Mouse (Mus musculus) MEL (cell line): ENCODE results near the gene Slc12a6.
A peak's percentile ranks its signal among the peaks of the same experiment; 100 is the strongest.

Experiments used
- BHLHE40 ChIP-seq: IDR thresholded peaks from 2 replicates; pipeline ENCODE4 v1.6.1; 2012; ENCODE audit warnings: low read depth, mild to moderate bottlenecking, inconsistent platforms, low read length, improper control_type of control experiment, borderline replicate concordance
- CTCF ChIP-seq, 3 experiments: IDR thresholded peaks in 2 of 3; conservative IDR thresholded peaks in 1 of 3; 2 replicates each; pipeline ENCODE4 v1.5.1; 2011 to 2012; ENCODE audit warnings: low read length in 3 of 3, low read depth in 2 of 3, mild to moderate bottlenecking in 2 of 3, improper control_type of control experiment in 1 of 3, inconsistent platforms in 1 of 3, mixed read lengths in 1 of 3, moderate library complexity in 1 of 3; ENCODE audit not compliant: control insufficient read depth in 1 of 3, insufficient read depth in 1 of 3, poor library complexity in 1 of 3, severe bottlenecking in 1 of 3
- ELF1 ChIP-seq: IDR thresholded peaks from 2 replicates; pipeline ENCODE4 v1.6.1; 2014; ENCODE audit warnings: low read depth, mild to moderate bottlenecking, inconsistent platforms, low read length, improper control_type of control experiment, moderate library complexity
- EP300 ChIP-seq, 2 experiments: IDR thresholded peaks; 2 replicates each; pipeline ENCODE4 v1.6.1; 2011; ENCODE audit warnings: improper control_type of control experiment in 2 of 2, low read length in 2 of 2, low read depth in 1 of 2, mild to moderate bottlenecking in 1 of 2
- GATA1 ChIP-seq: IDR thresholded peaks from 2 replicates; pipeline ENCODE4 v1.6.1; 2011; ENCODE audit warnings: low read depth, low read length, improper control_type of control experiment
- HCFC1 ChIP-seq: IDR thresholded peaks from 2 replicates; pipeline ENCODE4 v1.6.1; 2012; ENCODE audit warnings: low read depth, mild to moderate bottlenecking, inconsistent platforms, low read length, improper control_type of control experiment, moderate library complexity
- MAX ChIP-seq: IDR thresholded peaks from 2 replicates; pipeline ENCODE4 v1.6.1; 2011; ENCODE audit warnings: low read length, improper control_type of control experiment
- POLR2AphosphoS2 ChIP-seq: IDR thresholded peaks from 2 replicates; pipeline ENCODE4 v1.6.1; 2011; ENCODE audit warnings: low read length, improper control_type of control experiment
- RCOR1 ChIP-seq: IDR thresholded peaks from 2 replicates; pipeline ENCODE4 v1.6.1; 2012; ENCODE audit warnings: low read depth, mild to moderate bottlenecking, inconsistent platforms, low read length, improper control_type of control experiment
- SIN3A ChIP-seq: IDR thresholded peaks from 2 replicates; pipeline ENCODE4 v1.6.1; 2012; ENCODE audit warnings: low read length, improper control_type of control experiment, inconsistent platforms
- TAL1 ChIP-seq: IDR thresholded peaks from 2 replicates; pipeline ENCODE4 v1.6.1; 2012; ENCODE audit warnings: mild to moderate bottlenecking, inconsistent platforms, low read length, moderate library complexity, mixed read lengths
- TCF12 ChIP-seq: IDR thresholded peaks from 2 replicates; pipeline ENCODE4 v1.6.1; 2014; ENCODE audit warnings: low read depth, mild to moderate bottlenecking, inconsistent platforms, low read length, improper control_type of control experiment, moderate library complexity
- ZC3H11A ChIP-seq: IDR thresholded peaks from 2 replicates; pipeline ENCODE4 v1.6.1; 2012; ENCODE audit warnings: low read depth, mild to moderate bottlenecking, inconsistent platforms, low read length, improper control_type of control experiment
- ZNF384 ChIP-seq: IDR thresholded peaks from 2 replicates; pipeline ENCODE4 v1.6.1; 2012; ENCODE audit warnings: low read depth, mild to moderate bottlenecking, inconsistent platforms, low read length, improper control_type of control experiment

- TF ChIP-seq MAX: no peak
- peak; percentile 80 for TF ChIP-seq TAL1
- TF ChIP-seq TCF12: peak; percentile 92
- no peak for TF ChIP-seq BHLHE40
- no peak; the same call in 1 of the 2 replicates for TF ChIP-seq HCFC1
- TF ChIP-seq SIN3A: peak; percentile 68
- TF ChIP-seq ELF1: no peak
- no peak for TF ChIP-seq ZC3H11A
- peak; percentile 89 for TF ChIP-seq GATA1
- no peak for TF ChIP-seq ZNF384
- TF ChIP-seq CTCF (IDR thresholded peaks at IDR 0.05 in 2 of 3, conservative IDR thresholded peaks at IDR 0.05 in 1 of 3; ENCODE audit: control insufficient read depth in 1 of 3, insufficient read depth in 1 of 3, low read depth in 2 of 3, low read length in 3 of 3, poor library complexity in 1 of 3, severe bottlenecking in 1 of 3): no peak
- TF ChIP-seq EP300 (IDR thresholded peaks at IDR 0.05; ENCODE audit: low read depth in 1 of 2, low read length in 2 of 2): peak; percentile 63 to 91
- TF ChIP-seq RCOR1: no peak; the same call in 1 of the 2 replicates
- TF ChIP-seq POLR2AphosphoS2: no peak
Observed at GRCm38 (mm10) chr2:112266242-112266592, 592 bp downstream of the Slc12a6 start, which contains the start of gene Gm21985.
